Mouse (Mus musculus) testis, adult 2 months (tissue): ENCODE measurements around the gene Fuk.

Experiments
- CTCF ChIP-seq: fragments of 200-500 bp; IDR thresholded peaks from 2 replicates; pipeline ENCODE4 v1.5.1; 2012; ENCODE audit warnings: low read depth, mild to moderate bottlenecking, inconsistent platforms, low read length, moderate library complexity; ENCODE audit not compliant: control insufficient read depth, insufficient read depth, insufficient replicate concordance
- POLR2A ChIP-seq: fragments of 200-500 bp; IDR thresholded peaks from 2 replicates; pipeline ENCODE4 v1.6.1; 2012; ENCODE audit warnings: low read depth, mild to moderate bottlenecking, inconsistent platforms, low read length, moderate library complexity; ENCODE audit not compliant: control insufficient read depth

DNA sequence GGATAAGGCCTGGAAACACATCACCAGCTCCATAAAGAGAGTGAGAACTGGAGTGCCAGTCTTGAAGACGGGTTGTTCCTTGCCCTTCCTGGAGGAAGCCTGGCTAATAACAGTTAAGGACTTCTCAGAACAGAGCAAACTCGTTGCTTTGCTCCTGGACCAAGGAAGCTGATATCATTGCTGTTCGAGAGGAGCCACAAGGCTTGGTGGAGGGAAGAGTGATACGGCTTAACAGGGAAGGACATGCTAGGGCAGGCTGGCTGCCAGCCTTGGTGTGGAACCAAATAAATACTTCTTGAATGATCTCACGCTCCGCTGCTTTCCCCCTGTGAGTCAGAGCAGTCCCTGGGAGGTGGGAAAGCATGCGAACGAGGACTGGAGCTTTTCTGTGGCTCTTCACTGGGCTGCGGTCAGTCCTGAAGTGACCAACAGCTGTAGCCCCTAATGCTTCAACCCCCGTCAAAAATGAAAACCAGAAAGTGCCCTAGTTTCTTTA lies 39.2 kb upstream of the Fuk start:
- TF ChIP-seq POLR2A (no peak), CTCF (no peak)
